Mouse (Mus musculus) cerebellum, adult 2 months (tissue): ENCODE results near the gene Ntrk2.

Experiments
- CTCF ChIP-seq: fragments of 200-500 bp; IDR thresholded peaks from 2 replicates; pipeline ENCODE4 v1.5.1; 2011; ENCODE audit warnings: low read depth, mild to moderate bottlenecking, control low read depth, low read length, moderate library complexity, borderline replicate concordance; ENCODE audit not compliant: insufficient read depth
- POLR2A ChIP-seq: fragments of 200-500 bp; IDR thresholded peaks from 2 replicates; pipeline ENCODE4 v1.6.1; 2011; ENCODE audit warnings: low read length, control low read depth, borderline replicate concordance; ENCODE audit not compliant: insufficient read depth

- no peak for TF ChIP-seq POLR2A
- TF ChIP-seq CTCF = no peak
Observed at GRCm38 (mm10) chr13:59025653-59026052, 219.3 kb downstream of the Ntrk2 start.
